Comparison of ENCODE assay signal across 1 mouse cellular context in the genomic region with DNA sequence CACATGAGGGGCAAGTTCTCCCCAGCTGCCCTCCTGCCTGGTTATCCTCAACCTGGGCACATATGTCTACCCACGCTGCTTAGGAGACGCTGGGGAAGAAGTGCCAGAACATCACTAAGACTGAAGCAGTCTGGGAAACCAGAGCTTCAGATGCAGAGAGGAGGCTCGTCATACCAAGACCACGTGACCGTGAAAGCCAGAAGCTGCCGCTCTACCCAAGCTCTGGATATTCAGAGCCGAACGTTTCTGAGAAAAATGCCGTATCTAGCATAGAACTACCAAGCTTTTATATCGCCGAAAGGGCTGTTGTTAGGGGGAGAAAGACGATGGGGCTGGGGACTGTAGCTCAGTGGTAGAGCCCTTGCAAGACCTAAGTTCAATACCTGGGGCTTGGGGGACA.
TF ChIP-seq lines count a peak whose summit lies in the region.

No protein-coding gene starts in this region.

TF ChIP-seq in myocyte, 11 proteins besides CTCF, POLR2A, EP300 and RAD21:
- TF ChIP-seq TCF3 (IDR thresholded peaks at IDR 0.05; ENCODE audit: insufficient read length, low read depth) (no peak), MYOD1 (IDR thresholded peaks at IDR 0.05; ENCODE audit: control insufficient read depth in 1 of 3, insufficient read length in 2 of 3, low read depth in 2 of 3) (no peak), E2F4 (IDR thresholded peaks at IDR 0.05; ENCODE audit: insufficient read depth) (no peak), POLR2AphosphoS2 (IDR thresholded peaks at IDR 0.05; ENCODE audit: insufficient read length, low read depth) (peak; percentile 41), USF1 (IDR thresholded peaks at IDR 0.05; ENCODE audit: low read depth) (no peak)
TF ChIP-seq in myocyte: peak in this region for 1.
